Mouse (Mus musculus) spleen, adult 2 months (tissue): ENCODE measurements around the gene Ppp1r3d. TPM values are rescaled to one million over a fixed set of nuclear protein-coding genes. Genes with fewer than 3 reads are reported as not detected.

Experiments used
- DNase-seq, 2 experiments: peaks; one replicate each; pipeline versions ENCODE4 v3.0.0 to v3.0.0-alpha.2; 2012 to 2021; ENCODE audit warnings: low spot score in 2 of 2, low read depth in 1 of 2
- H3K27ac ChIP-seq: fragments of 200-500 bp; 2 replicates; pipeline ENCODE4 v1.5.1; 2012; ENCODE audit warnings: low read length, inconsistent platforms; ENCODE audit not compliant: insufficient read depth
- H3K27me3 ChIP-seq: fragments of 200-500 bp; 2 replicates; pipeline ENCODE4 v1.6.1; 2012; ENCODE audit warnings: mild to moderate bottlenecking, moderate library complexity, low read length, inconsistent platforms; ENCODE audit not compliant: control insufficient read depth, insufficient read depth
- H3K36me3 ChIP-seq: fragments of 200-500 bp; 2 replicates; pipeline ENCODE4 v1.6.1; 2012; ENCODE audit warnings: mild to moderate bottlenecking, low read length, inconsistent platforms; ENCODE audit not compliant: control insufficient read depth, insufficient read depth
- H3K4me1 ChIP-seq: fragments of 200-500 bp; 2 replicates; pipeline ENCODE4 v1.6.1; 2011; ENCODE audit warnings: inconsistent platforms; ENCODE audit not compliant: control insufficient read depth, insufficient read depth, insufficient read length
- H3K4me3 ChIP-seq: fragments of 200-500 bp; 2 replicates; pipeline ENCODE4 v1.5.1; 2011; ENCODE audit warnings: mild to moderate bottlenecking, inconsistent platforms; ENCODE audit not compliant: insufficient read depth, insufficient read length; ENCODE audit errors: extremely low read depth
- CTCF ChIP-seq: fragments of 200-500 bp; IDR thresholded peaks from 2 replicates; pipeline ENCODE4 v1.5.1; 2011; ENCODE audit warnings: mild to moderate bottlenecking, inconsistent platforms; ENCODE audit not compliant: insufficient read depth, insufficient read length, insufficient replicate concordance; ENCODE audit errors: extremely low read depth
- POLR2A ChIP-seq: fragments of 200-500 bp; IDR thresholded peaks from 2 replicates; pipeline ENCODE4 v1.6.1; 2011; ENCODE audit warnings: low read depth, low read length, inconsistent platforms
- WGBS: fragments of 180-500 bp; shearing (Covaris S2); methylation state at CpG from one replicate; pipeline ENCODE4 v1.1.7; 2018; 5-methylcytosine and 5-hydroxymethylcytosine counted together
- polyA plus RNA-seq: library from polyadenylated mRNA; depleted of rRNA; stranded (reverse); fragments of >200 nt; gene quantifications from 2 replicates; pipeline ENCODE4 v1.2.3, GENCODE M21; 2012

Gene Ppp1r3d
- polyA plus RNA-seq, 1 experiment, result 1.7 TPM

DNA sequence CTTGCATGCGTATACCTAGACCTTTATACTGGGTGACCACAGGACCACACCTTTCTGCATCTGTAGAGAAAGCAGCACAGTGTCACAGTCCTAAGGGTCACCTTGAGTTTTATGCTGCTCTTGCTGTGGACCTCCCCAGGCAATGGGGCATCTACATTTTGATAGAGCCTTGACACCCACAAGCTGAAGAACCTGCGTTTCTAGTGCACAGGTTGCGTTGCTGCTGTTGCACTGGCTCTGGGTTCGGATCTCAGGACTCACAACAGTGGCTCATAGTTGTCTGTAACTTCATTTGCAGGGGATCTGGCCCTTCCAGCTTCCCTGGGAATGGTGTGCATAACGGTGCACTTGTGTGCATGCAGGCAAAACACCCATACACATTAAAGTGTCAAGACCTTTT lies 12.9 kb upstream of the Ppp1r3d start:
- no peak overlapping the region for H3K4me3 ChIP-seq
- DNase-seq, result no peak
- H3K27me3 ChIP-seq, result no peaks in the 10 kb centered on the region
- WGBS, result 87% methylated on average over 5 of the region's 5 CpGs
- no peaks in the 10 kb centered on the region for H3K4me1 ChIP-seq
- no peak overlapping the region for H3K27ac ChIP-seq
- TF ChIP-seq POLR2A (no peak), CTCF (no peak)
- no peaks in the 10 kb centered on the region for H3K36me3 ChIP-seq

DNA sequence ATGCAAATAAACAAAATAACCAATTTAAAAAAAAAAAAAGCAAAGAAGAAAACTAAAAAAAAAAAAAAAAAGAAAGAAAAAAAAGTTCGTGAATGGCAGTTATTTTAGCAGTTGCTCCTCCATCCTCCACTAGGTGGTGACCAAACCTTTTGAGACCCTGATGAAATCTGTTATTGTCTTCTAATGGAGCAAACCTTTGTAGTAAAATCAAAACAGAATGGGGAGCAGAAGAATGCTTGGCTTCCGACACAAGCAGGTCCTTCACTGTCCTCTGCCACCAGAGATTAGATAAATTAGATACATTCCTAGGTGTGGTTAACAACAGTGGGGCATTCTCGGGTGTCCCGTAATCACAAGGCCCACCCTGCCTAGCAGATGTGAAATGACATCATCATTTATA lies 12.0 kb upstream of the Ppp1r3d start:
- no peaks in the 10 kb centered on the region for H3K27me3 ChIP-seq
- WGBS, result 46% methylated on average over 4 of the region's 4 CpGs
- H3K27ac ChIP-seq, result no peak overlapping the region
- H3K4me3 ChIP-seq, result no peak overlapping the region
- no peaks in the 10 kb centered on the region for H3K4me1 ChIP-seq
- H3K36me3 ChIP-seq, result no peaks in the 10 kb centered on the region
- no peak for TF ChIP-seq POLR2A
- no peak for TF ChIP-seq CTCF
- DNase-seq, result no peak

GRCm38 (mm10) chr2:178423223-178423622 lies 9.0 kb upstream of the Ppp1r3d start:
- no peak for DNase-seq
- WGBS, result 89% methylated on average over 5 of the region's 5 CpGs

GRCm38 (mm10) chr2:178422186-178422585 lies 7.9 kb upstream of the Ppp1r3d start:
- Histone ChIP-seq H3K27ac (no peak overlapping the region), H3K4me3 (no peak overlapping the region), H3K4me1 (no peaks in the 10 kb centered on the region), H3K27me3 (no peaks in the 10 kb centered on the region), H3K36me3 (no peaks in the 10 kb centered on the region)
- 63% methylated on average over 3 of the region's 3 CpGs for WGBS
- no peak for TF ChIP-seq CTCF
- no peak for TF ChIP-seq POLR2A
- DNase-seq, result no peak

More at GRCm38 (mm10) chr2:178423223-178423622, 9.0 kb upstream of the Ppp1r3d start:
- no peak overlapping the region for H3K27ac ChIP-seq
- no peak for TF ChIP-seq CTCF
- TF ChIP-seq POLR2A, result no peak
- no peaks in the 10 kb centered on the region for H3K36me3 ChIP-seq
- H3K4me1 ChIP-seq, result no peaks in the 10 kb centered on the region
- no peak overlapping the region for H3K4me3 ChIP-seq
- H3K27me3 ChIP-seq, result no peaks in the 10 kb centered on the region

GRCm38 (mm10) chr2:178421603-178422002 lies 7.3 kb upstream of the Ppp1r3d start:
- Histone ChIP-seq H3K36me3 (no peaks in the 10 kb centered on the region), H3K27me3 (no peaks in the 10 kb centered on the region), H3K4me3 (no peak overlapping the region), H3K27ac (no peak overlapping the region), H3K4me1 (no peaks in the 10 kb centered on the region)
- DNase-seq, result no peak
- TF ChIP-seq CTCF (no peak), POLR2A (no peak)
- whole genome bisulfite sequencing, result 91% methylated on average over 6 of the region's 6 CpGs

DNA sequence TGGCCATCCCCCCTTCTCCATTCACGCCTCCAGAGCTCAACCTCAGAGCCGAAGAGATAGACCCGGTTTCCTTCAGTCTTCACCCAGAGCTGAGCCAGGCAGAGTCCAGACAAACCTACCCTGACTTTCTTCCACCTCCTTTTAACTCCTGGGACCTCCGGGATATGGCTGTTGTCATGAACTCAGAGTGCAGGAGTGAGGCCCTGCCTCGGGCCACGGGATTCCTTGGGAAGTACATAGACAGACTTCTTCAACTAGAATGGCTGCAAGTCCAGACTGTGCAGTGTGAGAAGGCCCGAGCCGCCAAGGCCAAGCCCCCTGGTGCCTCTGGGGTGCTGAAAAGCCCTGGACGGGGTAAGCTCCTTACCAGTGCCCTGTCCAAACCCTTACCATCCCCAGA lies 6.3 kb upstream of the Ppp1r3d start:
- Histone ChIP-seq H3K36me3 (no peaks in the 10 kb centered on the region), H3K4me3 (no peak overlapping the region), H3K4me1 (no peaks in the 10 kb centered on the region), H3K27me3 (no peaks in the 10 kb centered on the region), H3K27ac (no peak overlapping the region)
- WGBS, result 88% methylated on average over 9 of the region's 9 CpGs
- TF ChIP-seq CTCF (no peak), POLR2A (no peak)
- DNase-seq, result no peak

GRCm38 (mm10) chr2:178416970-178417369 lies 2.7 kb upstream of the Ppp1r3d start:
- TF ChIP-seq CTCF, result no peak
- TF ChIP-seq POLR2A, result no peak
- 62% methylated on average over 4 of the region's 4 CpGs for WGBS
- Histone ChIP-seq H3K27me3 (peaks cover 2% of the 10 kb centered on the region; the same call in 1 of the 2 replicates), H3K4me1 (no peaks in the 10 kb centered on the region), H3K27ac (no peak overlapping the region), H3K4me3 (no peak overlapping the region), H3K36me3 (no peaks in the 10 kb centered on the region)
- DNase-seq, result no peak
